Mouse (Mus musculus) heart, postnatal 0 days (tissue): ENCODE results near the gene Nisch. TPM values are rescaled to one million over a fixed set of nuclear protein-coding genes. Genes with fewer than 3 reads are reported as not detected.

ENCODE experiments used
- ATAC-seq: fragments of 200-750 bp; cut with Nextera tagmentation; 2 replicates; pipeline ENCODE4 v1.8.0; 2017; ENCODE audit warnings: low read depth, moderate number of reproducible peaks, moderate library complexity; ENCODE audit not compliant: insufficient read depth
- DNase-seq: peaks from one replicate; pipeline ENCODE4 v3.0.0-alpha.2; 2016; ENCODE audit warnings: low spot score
- H3K27ac ChIP-seq: fragments of 300-500 bp; sonication (generic); 2 replicates; pipeline ENCODE4 v1.5.1; 2014; ENCODE audit warnings: low read depth, mild to moderate bottlenecking
- H3K27me3 ChIP-seq: fragments of 300-500 bp; sonication (generic); 2 replicates; pipeline ENCODE4 v1.6.1; 2014; ENCODE audit warnings: low read length, mixed read lengths; ENCODE audit not compliant: control insufficient read depth, insufficient read depth
- H3K36me3 ChIP-seq: fragments of 300-500 bp; sonication (generic); replicated peaks from 2 replicates; pipeline ENCODE4 v1.6.1; 2014; ENCODE audit warnings: low read length, mixed read lengths; ENCODE audit not compliant: control insufficient read depth, insufficient read depth
- H3K4me1 ChIP-seq: fragments of 300-500 bp; sonication (generic); 2 replicates; pipeline ENCODE4 v1.6.1; 2014; ENCODE audit warnings: antibody characterized with exemption; ENCODE audit not compliant: control insufficient read depth, insufficient read depth
- H3K4me2 ChIP-seq: fragments of 300-500 bp; sonication (generic); 2 replicates; pipeline ENCODE4 v1.6.1; 2014; ENCODE audit warnings: low read depth, mild to moderate bottlenecking, low read length, moderate library complexity
- H3K4me3 ChIP-seq: fragments of 300-500 bp; sonication (generic); 2 replicates; pipeline ENCODE4 v1.5.1; 2014; ENCODE audit warnings: low read depth, low read length
- H3K9ac ChIP-seq: fragments of 300-500 bp; sonication (generic); replicated peaks from 2 replicates; pipeline ENCODE4 v1.6.1; 2014; ENCODE audit warnings: low read depth, low read length, mixed read lengths
- H3K9me3 ChIP-seq: fragments of 300-500 bp; sonication (generic); replicated peaks from 2 replicates; pipeline ENCODE4 v1.6.1; 2016; ENCODE audit warnings: low read length; ENCODE audit not compliant: control insufficient read depth
- CTCF ChIP-seq: IDR thresholded peaks from 2 replicates; pipeline ENCODE4 v1.5.1; 2016; ENCODE audit warnings: antibody characterized with exemption, control low read depth, low read depth
- EP300 ChIP-seq: IDR thresholded peaks from 2 replicates; pipeline ENCODE4 v1.6.1; 2016; ENCODE audit warnings: antibody characterized with exemption, low read depth
- WGBS: fragments of 180-500 bp; shearing (Covaris S2); extraction: QIAGEN DNeasy Blood & Tissue Kit; methylation state at CpG from one replicate; pipeline ENCODE4 v1.1.7; 2014; 5-methylcytosine and 5-hydroxymethylcytosine counted together
- polyA plus RNA-seq: library from polyadenylated mRNA; unstranded; fragments of >200 nt; fragmentation: Nextera tagmentation; extraction: Ambion mirVana; gene quantifications from 2 replicates; pipeline ENCODE4 v1.2.1, GENCODE M21; 2015
- total RNA-seq: library from RNA; depleted of rRNA; stranded (reverse); fragments of >200 nt; gene quantifications from 2 replicates; pipeline ENCODE4 v1.2.3, GENCODE M21; 2014; ENCODE audit warnings: low replicate concordance

Gene Nisch
- total and polyA plus RNA-seq, 2 experiments from 2014 or later: 171 to 338 TPM

GRCm38 (mm10) chr14:31161191-31161590 lies 55.6 kb downstream of the Nisch start:
- TF ChIP-seq CTCF (no peak), EP300 (no peak)
- 0 out of 2 replicates have a peak, but pooled peaks cover 12% of the 10 kb centered on the region for H3K4me1 ChIP-seq
- no peaks in the 10 kb centered on the region for H3K27me3 ChIP-seq
- DNase-seq (no peak), ATAC-seq (no peak)
- 84% methylated on average over 7 of the region's 7 CpGs for WGBS
- H3K4me3 ChIP-seq: no peak overlapping the region
- no peak overlapping the region for H3K27ac ChIP-seq
- no peak overlapping the region for H3K9ac ChIP-seq
- H3K36me3 ChIP-seq: no peaks in the 10 kb centered on the region
- H3K9me3 ChIP-seq: no peaks in the 10 kb centered on the region
- no peak overlapping the region for H3K4me2 ChIP-seq

GRCm38 (mm10) chr14:31160196-31161150 lies 56.3 kb downstream of the Nisch start:
- Histone ChIP-seq H3K4me1 (0 out of 2 replicates have a peak, but pooled peaks cover 12% of the 10 kb centered on the region), H3K4me3 (no peak overlapping the region), H3K27me3 (no peaks in the 10 kb centered on the region), H3K4me2 (no peak overlapping the region), H3K9ac (no peak overlapping the region), H3K9me3 (no peaks in the 10 kb centered on the region), H3K36me3 (no peaks in the 10 kb centered on the region), H3K27ac (no peak overlapping the region)
- 52% methylated on average over 27 of the region's 27 CpGs for WGBS
- TF ChIP-seq CTCF: no peak
- TF ChIP-seq EP300: no peak
- ATAC-seq (no peak), DNase-seq (no peak)

- no peak for TF ChIP-seq EP300
- no peak for TF ChIP-seq CTCF
- Histone ChIP-seq H3K9me3 (no peaks in the 10 kb centered on the region), H3K4me3 (no peak overlapping the region), H3K4me1 (no peaks in the 10 kb centered on the region), H3K27ac (no peak overlapping the region), H3K4me2 (no peak overlapping the region), H3K36me3 (peaks cover 19% of the 10 kb centered on the region), H3K9ac (no peak overlapping the region), H3K27me3 (no peaks in the 10 kb centered on the region)
- 88% methylated on average over 11 of the region's 11 CpGs for WGBS
- no peak for DNase-seq
- no peak for ATAC-seq
These were observed 71.1 kb downstream of the Nisch start for GRCm38 (mm10) chr14:31145694-31146093.

GRCm38 (mm10) chr14:31141011-31141410 lies 75.7 kb downstream of the Nisch start:
- H3K4me2 ChIP-seq: no peak overlapping the region
- no peak overlapping the region for H3K9ac ChIP-seq
- 90% methylated on average over 14 of the region's 14 CpGs for WGBS
- no peaks in the 10 kb centered on the region for H3K27me3 ChIP-seq
- DNase-seq (no peak), ATAC-seq (no peak)
- H3K4me3 ChIP-seq: no peak overlapping the region
- no peaks in the 10 kb centered on the region for H3K9me3 ChIP-seq
- peaks cover 65% of the 10 kb centered on the region for H3K36me3 ChIP-seq
- no peak overlapping the region for H3K27ac ChIP-seq
- TF ChIP-seq CTCF: no peak
- TF ChIP-seq EP300: no peak
- H3K4me1 ChIP-seq: no peaks in the 10 kb centered on the region

- H3K4me1 ChIP-seq: no peaks in the 10 kb centered on the region
- no peak for ATAC-seq
These were observed 76.6 kb downstream of the Nisch start for GRCm38 (mm10) chr14:31140141-31140540.

More at GRCm38 (mm10) chr14:31140141-31140540, 76.6 kb downstream of the Nisch start:
- peaks cover 74% of the 10 kb centered on the region for H3K36me3 ChIP-seq
- H3K4me3 ChIP-seq: no peak overlapping the region
- no peaks in the 10 kb centered on the region for H3K27me3 ChIP-seq
- TF ChIP-seq EP300: no peak
- no peak for TF ChIP-seq CTCF
- no peak overlapping the region for H3K27ac ChIP-seq
- no peak for DNase-seq
- H3K9me3 ChIP-seq: no peaks in the 10 kb centered on the region
- H3K9ac ChIP-seq: no peak overlapping the region
- WGBS: 90% methylated on average over 15 of the region's 15 CpGs
- H3K4me2 ChIP-seq: no peak overlapping the region
